Mouse (Mus musculus): ENCODE data around the gene Ndufc1. TPM values are rescaled to one million over a fixed set of nuclear protein-coding genes. Genes with fewer than 3 reads are reported as not detected.

Gene Ndufc1
- total RNA-seq (2023) = 58.3 TPM

DNA sequence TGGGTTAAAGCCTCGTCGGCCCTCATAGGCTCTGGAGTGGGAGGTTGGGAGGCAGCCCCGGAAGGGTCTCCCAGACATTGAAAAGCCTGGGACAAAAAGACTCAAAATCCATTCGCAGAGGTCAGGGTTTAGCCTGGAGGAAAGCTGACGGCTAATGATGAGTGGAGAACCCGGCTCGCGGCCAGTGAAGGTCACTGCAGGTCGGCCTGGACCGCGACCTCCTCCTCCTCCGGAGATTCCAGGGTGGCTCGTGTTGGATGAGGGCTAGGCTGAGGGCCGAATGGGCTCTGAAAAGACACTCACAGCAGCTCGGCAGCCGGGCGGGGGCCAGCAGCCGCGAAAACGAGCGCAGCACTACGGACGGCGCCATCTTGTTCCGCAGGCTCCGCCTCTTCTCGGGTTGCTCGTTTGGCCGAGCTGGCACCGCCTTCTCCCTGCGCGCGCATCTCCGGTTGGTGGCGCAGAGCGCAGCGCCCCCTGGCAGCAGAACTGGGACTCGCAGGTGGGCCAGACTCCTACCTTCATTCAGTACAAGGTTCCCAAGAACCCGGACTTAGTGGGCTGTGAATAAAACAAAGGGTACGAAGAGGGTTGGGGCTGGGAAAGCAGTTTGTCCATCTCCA is at the start of gene Ndufc1:
Gene Ndufc1, minus strand, starts transcription at position 428 of the 623 bp plus-strand sequence.

DNA sequence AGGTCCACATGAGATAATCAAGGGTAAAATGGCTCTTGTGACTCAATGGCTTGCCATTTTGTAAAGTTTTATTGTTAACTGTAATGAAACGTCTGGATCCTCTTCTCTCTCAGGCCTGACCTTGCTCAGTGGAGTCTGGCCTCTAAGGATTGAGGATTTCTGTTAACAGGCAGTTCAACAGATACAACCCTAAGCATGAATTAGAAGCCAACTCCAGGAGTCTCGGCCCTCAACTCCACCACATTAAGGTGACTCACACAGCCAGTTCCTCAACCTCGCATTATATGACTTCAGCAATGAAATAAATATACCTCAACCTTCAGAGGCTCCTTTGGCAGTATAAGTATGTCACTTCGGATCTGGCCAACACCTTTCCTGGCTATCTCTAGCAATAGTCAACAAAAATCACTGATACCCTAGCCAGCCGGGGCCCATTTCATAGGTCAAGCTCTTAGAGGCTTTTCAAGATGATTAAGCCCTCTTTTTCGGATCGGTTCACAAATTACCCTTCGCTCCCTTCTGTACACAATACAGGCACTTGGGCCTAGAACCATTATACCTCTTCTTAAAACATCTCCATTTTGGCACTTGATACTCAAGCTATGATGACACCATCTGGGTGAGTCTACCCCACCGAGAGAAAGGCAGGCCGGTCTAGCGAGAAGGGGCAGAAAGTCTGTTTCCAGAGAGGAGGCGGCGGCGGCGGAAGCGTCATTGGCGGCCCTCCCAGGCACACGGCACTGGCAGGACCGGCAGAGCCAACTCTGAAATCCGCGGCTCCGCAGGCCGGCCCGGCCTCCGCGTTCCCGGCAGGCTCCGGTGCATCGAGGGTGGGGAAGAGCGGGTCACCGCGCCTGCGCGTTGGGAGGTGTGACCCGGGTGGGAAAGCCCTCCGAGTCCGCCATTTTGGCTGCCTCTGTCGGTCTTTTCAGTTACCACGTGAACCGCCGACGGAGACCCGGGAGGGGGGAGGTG is 6.6 kb upstream of the Ndufc1 start, which contains the start of gene Naa15:
Gene Naa15, plus strand, starts transcription at position 51 of the 975 bp plus-strand sequence.

DNA sequence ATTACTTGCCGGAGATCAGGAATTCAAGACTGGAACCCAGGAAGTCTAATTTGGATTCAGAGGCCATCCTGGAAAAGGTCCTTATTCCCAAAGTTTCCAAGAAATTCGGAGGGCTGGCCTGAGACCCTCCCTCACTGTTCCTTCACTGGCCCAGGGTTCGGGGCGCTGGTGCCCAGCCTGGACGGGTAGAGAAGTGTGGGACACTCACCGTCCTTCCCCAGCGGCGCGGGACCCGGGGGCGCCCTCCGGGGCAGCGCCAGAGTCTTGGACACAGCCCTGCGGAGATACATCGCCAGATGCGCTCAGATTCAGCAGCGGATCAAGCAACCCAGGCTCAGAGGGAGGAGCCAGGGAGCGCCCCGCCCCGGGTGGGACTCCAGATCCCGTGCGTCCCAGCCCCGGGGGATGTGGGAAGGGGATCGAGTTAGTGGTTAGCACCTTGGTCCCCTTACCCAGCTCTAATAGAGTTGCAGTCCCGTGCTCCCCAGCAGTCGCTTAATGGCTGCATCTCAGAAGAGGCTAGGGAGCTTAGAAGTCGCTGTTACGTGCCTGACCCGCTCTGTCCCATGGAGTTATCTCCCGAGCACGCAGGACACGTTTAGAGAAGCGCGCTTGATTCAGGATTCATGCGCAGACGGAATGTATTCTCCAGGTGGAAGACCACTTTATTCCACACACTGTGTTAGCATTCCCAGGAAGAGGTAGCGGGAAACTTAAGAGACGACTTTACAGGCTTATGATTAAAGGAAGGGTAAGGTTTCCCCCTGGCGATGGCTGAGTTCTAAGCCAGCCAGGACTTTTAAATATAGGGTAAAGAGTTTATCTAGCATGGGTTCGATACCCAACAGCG is 12.3 kb downstream of the Ndufc1 start, which contains the start of gene Mgarp:
Gene Mgarp, minus strand, starts transcription at position 520 of the 850 bp plus-strand sequence.

Other genes with a start within 250 kb of the Ndufc1 start
- gene Noct, start 184.5 kb downstream of the Ndufc1 start, total RNA-seq (2023) = 6.6 TPM
- gene Elf2, start 68.3 kb downstream of the Ndufc1 start, total RNA-seq (2023) = 156 TPM
- gene Mgarp, start 12.2 kb downstream of the Ndufc1 start, total RNA-seq (2023) = not detected
- gene Naa15, start 6.2 kb upstream of the Ndufc1 start, total RNA-seq (2023) = 112 TPM
- gene Rab33b, start 74.9 kb upstream of the Ndufc1 start, total RNA-seq (2023) = 38.5 TPM
- gene Setd7, start 151.9 kb upstream of the Ndufc1 start, total RNA-seq (2023) = 74.1 TPM